Mouse (Mus musculus): Measurements from ENCODE around the gene Bean1. TPM values are rescaled to one million over a fixed set of nuclear protein-coding genes. Genes with fewer than 3 reads are reported as not detected.
A peak's percentile ranks its signal among the peaks of the same experiment; 100 is the strongest.

The Bean1 gene
- polyA plus RNA-seq, 1 experiment from 2014 or later = 0.82 TPM

DNA sequence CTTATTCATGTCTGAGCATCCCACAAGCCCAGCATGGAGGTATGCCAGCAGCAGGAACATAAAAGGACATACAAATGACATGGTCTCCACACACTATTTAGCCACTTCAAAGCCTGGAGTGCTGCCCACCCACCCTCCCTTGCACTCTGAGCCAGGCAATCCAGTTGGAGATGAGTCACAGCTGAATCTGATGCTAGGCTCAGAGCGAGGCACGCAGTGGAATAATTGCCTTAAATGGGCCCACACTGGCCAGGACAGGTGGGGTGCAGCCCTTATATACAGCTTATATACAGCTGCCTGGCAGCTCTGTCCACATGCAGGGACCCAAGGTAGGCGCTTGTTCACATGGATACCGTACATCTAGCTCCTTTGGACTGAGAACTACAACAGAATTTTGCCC, 6.8 kb downstream of the Bean1 start:
- no peak for ATAC-seq (ENCODE audit: low FRiP score)

GRCm38 (mm10) chr8:104184905-104185304, 14.7 kb downstream of the Bean1 start:
- peaks cover 6% of the 10 kb centered on the region; the same call in 1 of the 2 replicates for H3K4me1 ChIP-seq
- 44% methylated on average over 6 of the region's 6 CpGs for WGBS
- H3K36me3 ChIP-seq (replicated peaks) = no peaks in the 10 kb centered on the region
- ATAC-seq (ENCODE audit: low FRiP score) = no peak
- H3K4me2 ChIP-seq = no peak overlapping the region
- no peak overlapping the region for H3K9ac ChIP-seq
- H3K27ac ChIP-seq = no peak overlapping the region
- no peaks in the 10 kb centered on the region for H3K9me3 ChIP-seq
- no peak overlapping the region for H3K4me3 ChIP-seq (replicated peaks)
- H3K27me3 ChIP-seq = 0 out of 2 replicates have a peak, but pooled peaks cover 3% of the 10 kb centered on the region

More for the DNA sequence above, 6.8 kb downstream of the Bean1 start:
- WGBS = 93% methylated on average over 4 of the region's 4 CpGs
- Histone ChIP-seq H3K4me2 (no peak overlapping the region), H3K4me3 (replicated peaks) (no peak overlapping the region), H3K9ac (no peak overlapping the region), H3K9me3 (no peaks in the 10 kb centered on the region), H3K4me1 (0 out of 2 replicates have a peak, but pooled peaks cover 3% of the 10 kb centered on the region), H3K27ac (no peak overlapping the region), H3K27me3 (peaks cover 19% of the 10 kb centered on the region), H3K36me3 (replicated peaks) (no peaks in the 10 kb centered on the region)

- ATAC-seq (ENCODE audit: low FRiP score) = no peak
- Histone ChIP-seq H3K27me3 (0 out of 2 replicates have a peak, but pooled peaks cover 3% of the 10 kb centered on the region), H3K4me3 (replicated peaks) (no peak overlapping the region), H3K4me1 (peaks cover 6% of the 10 kb centered on the region; the same call in 1 of the 2 replicates), H3K9ac (no peak overlapping the region), H3K36me3 (replicated peaks) (no peaks in the 10 kb centered on the region), H3K4me2 (no peak overlapping the region), H3K27ac (no peak overlapping the region), H3K9me3 (no peaks in the 10 kb centered on the region)
- WGBS = 93% methylated on average over 4 of the region's 4 CpGs
These were observed 16.6 kb downstream of the Bean1 start for GRCm38 (mm10) chr8:104186827-104187226.

DNA sequence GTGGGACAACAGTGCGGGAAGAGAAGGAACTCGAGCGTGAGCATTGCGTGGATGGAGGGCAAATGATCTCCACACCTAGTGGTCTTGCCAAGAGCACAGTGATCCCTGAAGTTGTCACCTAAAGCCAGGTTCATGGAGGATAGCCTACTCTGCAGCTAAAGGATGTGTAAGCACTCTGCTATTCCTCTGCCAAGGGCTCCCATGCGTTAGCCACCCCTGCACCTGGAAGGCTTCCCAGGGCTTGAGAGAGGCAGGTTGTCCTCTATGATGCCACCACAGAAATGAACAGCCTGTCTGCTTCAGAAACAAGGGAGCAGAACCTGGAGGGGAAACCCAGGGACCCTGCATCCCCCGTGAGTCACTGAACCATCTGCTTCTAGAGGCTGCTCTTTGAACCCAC, 17.4 kb downstream of the Bean1 start:
- H3K27ac ChIP-seq = no peak overlapping the region
- peaks cover 6% of the 10 kb centered on the region; the same call in 1 of the 2 replicates for H3K4me1 ChIP-seq
- no peaks in the 10 kb centered on the region for H3K36me3 ChIP-seq (replicated peaks)
- no peak overlapping the region for H3K4me2 ChIP-seq
- WGBS = 88% methylated on average over 6 of the region's 6 CpGs
- no peak for ATAC-seq (ENCODE audit: low FRiP score)
- 0 out of 2 replicates have a peak, but pooled peaks cover 3% of the 10 kb centered on the region for H3K27me3 ChIP-seq
- H3K9ac ChIP-seq = no peak overlapping the region
- H3K4me3 ChIP-seq (replicated peaks) = no peak overlapping the region
- no peaks in the 10 kb centered on the region for H3K9me3 ChIP-seq

DNA sequence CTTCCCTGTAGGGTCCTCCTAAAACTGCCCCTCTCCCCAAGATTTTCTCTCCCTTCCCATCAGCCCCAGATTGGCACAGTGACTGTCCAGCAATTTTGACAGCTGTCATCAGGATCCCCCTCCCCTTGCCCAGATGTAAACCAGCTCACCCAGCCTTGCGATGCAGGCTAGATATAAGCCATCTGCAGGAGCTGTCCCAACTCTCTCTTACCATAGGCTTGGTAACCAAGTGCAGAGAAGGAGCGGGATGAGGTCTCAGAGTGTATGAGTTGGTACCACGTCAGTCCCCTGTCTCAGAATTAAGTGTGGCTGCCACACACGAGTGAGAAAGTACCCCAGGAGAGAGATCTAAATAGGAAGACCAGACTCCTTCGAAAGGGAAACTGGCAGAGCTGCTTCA, 18.2 kb downstream of the Bean1 start:
- Histone ChIP-seq H3K27me3 (0 out of 2 replicates have a peak, but pooled peaks cover 3% of the 10 kb centered on the region), H3K4me1 (peaks cover 6% of the 10 kb centered on the region; the same call in 1 of the 2 replicates)
- ATAC-seq (ENCODE audit: low FRiP score) = no peak

DNA sequence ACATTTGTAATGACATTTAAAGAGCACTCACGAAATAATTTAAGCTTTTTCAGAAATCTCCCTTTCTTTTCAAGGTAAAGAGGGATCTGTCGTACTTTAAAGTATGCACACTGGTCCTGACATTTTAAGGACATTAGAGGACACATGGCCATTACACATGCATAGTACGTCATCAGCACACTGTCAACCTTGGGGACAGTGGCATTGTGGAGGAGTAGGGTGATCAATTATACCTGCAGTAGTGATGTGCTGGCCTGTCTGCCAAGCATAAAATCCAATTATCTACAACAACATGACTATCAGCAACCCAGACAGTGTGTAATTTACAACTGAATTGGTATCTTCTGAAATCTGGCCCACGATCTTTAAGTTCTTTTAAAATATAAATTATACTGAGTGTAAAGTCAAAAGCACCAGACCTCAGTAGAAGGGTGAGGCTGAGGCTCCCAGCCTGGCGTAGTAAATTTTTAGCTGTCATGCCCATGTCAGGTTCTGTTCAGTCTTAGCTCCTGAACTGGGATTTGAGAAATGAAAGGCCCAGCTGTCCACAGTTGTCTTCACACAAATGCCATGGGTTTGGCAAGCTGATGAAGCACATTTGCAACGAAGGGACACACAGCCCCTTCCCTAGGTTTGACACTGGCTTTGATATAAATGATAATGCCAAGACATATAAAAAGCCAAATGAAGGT, 20.7 kb downstream of the Bean1 start:
- H3K4me1 ChIP-seq = no peaks in the 10 kb centered on the region; the same call in 1 of the 2 replicates
- no peaks in the 10 kb centered on the region for H3K9me3 ChIP-seq
- H3K27me3 ChIP-seq = no peaks in the 10 kb centered on the region
- no peak overlapping the region for H3K4me2 ChIP-seq
- WGBS = 79% methylated on average over 6 of the region's 6 CpGs
- H3K9ac ChIP-seq = no peak overlapping the region
- H3K4me3 ChIP-seq (replicated peaks) = no peak overlapping the region
- H3K36me3 ChIP-seq (replicated peaks) = no peaks in the 10 kb centered on the region
- no peak for ATAC-seq (ENCODE audit: low FRiP score)
- H3K27ac ChIP-seq = no peak overlapping the region

More for the DNA sequence above, 18.2 kb downstream of the Bean1 start:
- no peak overlapping the region for H3K4me3 ChIP-seq (replicated peaks)
- 66% methylated on average over 5 of the region's 5 CpGs for WGBS
- no peak overlapping the region for H3K9ac ChIP-seq
- no peaks in the 10 kb centered on the region for H3K9me3 ChIP-seq
- H3K36me3 ChIP-seq (replicated peaks) = no peaks in the 10 kb centered on the region
- H3K27ac ChIP-seq = no peak overlapping the region
- no peak overlapping the region for H3K4me2 ChIP-seq

GRCm38 (mm10) chr8:104191496-104191895, 21.3 kb downstream of the Bean1 start:
- no peak for ATAC-seq (ENCODE audit: low FRiP score)
- Histone ChIP-seq H3K27me3 (no peaks in the 10 kb centered on the region), H3K27ac (no peak overlapping the region), H3K9ac (no peak overlapping the region), H3K4me1 (no peaks in the 10 kb centered on the region; the same call in 1 of the 2 replicates), H3K4me3 (replicated peaks) (no peak overlapping the region), H3K36me3 (replicated peaks) (no peaks in the 10 kb centered on the region), H3K4me2 (no peak overlapping the region), H3K9me3 (no peaks in the 10 kb centered on the region)
- 76% methylated on average over 11 of the region's 11 CpGs for WGBS

DNA sequence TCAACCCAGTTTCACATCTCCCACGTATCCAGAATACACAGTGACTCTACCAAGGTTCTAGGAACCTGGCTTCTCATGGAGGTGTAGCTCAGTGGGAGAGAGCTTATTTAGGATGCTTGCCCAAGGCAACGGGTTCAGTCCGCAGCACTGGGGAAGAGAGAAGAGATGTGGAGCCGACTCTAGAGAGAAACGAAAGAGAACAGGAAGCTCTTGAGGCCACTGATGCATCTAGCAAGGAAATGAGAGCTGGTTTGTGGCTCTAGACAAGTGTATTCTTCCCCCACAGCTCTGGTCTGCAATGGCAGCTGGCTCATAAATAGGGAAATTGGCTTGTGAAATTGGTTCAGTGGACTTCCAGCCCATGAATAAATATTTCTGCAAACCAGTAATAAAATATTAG, 29.6 kb downstream of the Bean1 start:
- no peaks in the 10 kb centered on the region for H3K36me3 ChIP-seq (replicated peaks)
- no peaks in the 10 kb centered on the region for H3K9me3 ChIP-seq
- no peak for ATAC-seq (ENCODE audit: low FRiP score)
- no peak overlapping the region for H3K27ac ChIP-seq
- WGBS = 86% methylated on average over 5 of the region's 5 CpGs
- H3K27me3 ChIP-seq = no peaks in the 10 kb centered on the region
- no peak overlapping the region for H3K9ac ChIP-seq
- no peak overlapping the region for H3K4me2 ChIP-seq
- H3K4me1 ChIP-seq = no peaks in the 10 kb centered on the region
- H3K4me3 ChIP-seq (replicated peaks) = no peak overlapping the region

- H3K4me2 ChIP-seq = no peak overlapping the region
- H3K4me1 ChIP-seq = no peaks in the 10 kb centered on the region
- 84% methylated on average over 3 of the region's 3 CpGs for WGBS
- H3K9ac ChIP-seq = no peak overlapping the region
- ATAC-seq (ENCODE audit: low FRiP score) = no peak
- H3K9me3 ChIP-seq = no peaks in the 10 kb centered on the region
- no peaks in the 10 kb centered on the region for H3K36me3 ChIP-seq (replicated peaks)
- H3K4me3 ChIP-seq (replicated peaks) = no peak overlapping the region
- no peak overlapping the region for H3K27ac ChIP-seq
- H3K27me3 ChIP-seq = no peaks in the 10 kb centered on the region
These were observed 31.4 kb downstream of the Bean1 start for GRCm38 (mm10) chr8:104201622-104202021.

GRCm38 (mm10) chr8:104202320-104202719, 32.1 kb downstream of the Bean1 start:
- Histone ChIP-seq H3K4me3 (replicated peaks) (no peak overlapping the region), H3K27ac (no peak overlapping the region), H3K4me1 (no peaks in the 10 kb centered on the region), H3K27me3 (no peaks in the 10 kb centered on the region), H3K9me3 (no peaks in the 10 kb centered on the region), H3K9ac (no peak overlapping the region), H3K4me2 (no peak overlapping the region), H3K36me3 (replicated peaks) (no peaks in the 10 kb centered on the region)
- no peak for ATAC-seq (ENCODE audit: low FRiP score)
- 90% methylated on average over 4 of the region's 4 CpGs for WGBS

DNA sequence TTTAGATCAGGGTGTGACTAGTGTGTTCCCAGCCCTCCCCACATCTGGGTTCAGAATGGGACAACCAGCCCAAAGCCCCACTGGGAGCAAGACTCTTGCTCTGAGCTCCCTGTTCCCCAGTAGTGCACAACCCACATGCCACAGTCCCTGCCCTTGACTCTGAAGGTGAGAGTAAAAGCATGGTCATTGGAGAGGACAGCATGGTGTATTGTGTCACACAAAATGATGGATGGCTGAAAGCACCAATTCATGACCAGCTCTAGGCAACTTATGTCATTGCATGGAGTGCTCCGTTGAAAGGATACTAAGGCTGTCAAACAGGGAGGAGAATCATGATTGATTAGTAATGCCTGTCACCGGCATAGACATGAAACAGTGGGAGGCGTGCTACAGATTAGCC, 35.0 kb downstream of the Bean1 start:
- WGBS = 89% methylated on average over 3 of the region's 3 CpGs
- no peak for ATAC-seq (ENCODE audit: low FRiP score)
- H3K9me3 ChIP-seq = 0 out of 2 replicates have a peak, but pooled peaks cover 5% of the 10 kb centered on the region
- no peak overlapping the region for H3K9ac ChIP-seq
- no peaks in the 10 kb centered on the region for H3K4me1 ChIP-seq
- no peak overlapping the region for H3K4me2 ChIP-seq
- H3K27me3 ChIP-seq = no peaks in the 10 kb centered on the region
- H3K4me3 ChIP-seq (replicated peaks) = no peak overlapping the region
- no peak overlapping the region for H3K27ac ChIP-seq
- no peaks in the 10 kb centered on the region for H3K36me3 ChIP-seq (replicated peaks)

GRCm38 (mm10) chr8:104217601-104218000, 47.4 kb downstream of the Bean1 start:
- Histone ChIP-seq H3K4me2 (no peak overlapping the region), H3K9ac (no peak overlapping the region), H3K4me3 (replicated peaks) (no peak overlapping the region), H3K4me1 (peaks cover 6% of the 10 kb centered on the region), H3K27ac (no peak overlapping the region), H3K9me3 (no peaks in the 10 kb centered on the region), H3K27me3 (no peaks in the 10 kb centered on the region), H3K36me3 (replicated peaks) (no peaks in the 10 kb centered on the region)
- 91% methylated on average over 5 of the region's 5 CpGs for WGBS
- ATAC-seq (ENCODE audit: low FRiP score) = no peak

- Histone ChIP-seq H3K27me3 (no peaks in the 10 kb centered on the region), H3K4me3 (replicated peaks) (no peak overlapping the region), H3K9ac (no peak overlapping the region), H3K27ac (no peak overlapping the region), H3K4me1 (no peaks in the 10 kb centered on the region), H3K4me2 (no peak overlapping the region), H3K36me3 (replicated peaks) (peaks cover 8% of the 10 kb centered on the region), H3K9me3 (0 out of 2 replicates have a peak, but pooled peaks cover under 1% of the 10 kb centered on the region)
- 22% methylated on average over 11 of the region's 11 CpGs for WGBS
- ATAC-seq (ENCODE audit: low FRiP score) = peak; percentile 47; the same call in 1 of the 2 replicates
These were observed 48.8 kb downstream of the Bean1 start for GRCm38 (mm10) chr8:104219079-104219478.
